In genomic region chr1:38132942-38133341, GRCm38 (mm10) we compare ENCODE assay signal across 16 mouse cellular contexts. TPM values are rescaled to one million over a fixed set of nuclear protein-coding genes. Genes with fewer than 3 reads are reported as not detected.
A peak's percentile ranks its signal among the peaks of the same experiment; 100 is the strongest.
DNase-seq lines count a peak whose midpoint lies in the region; ATAC-seq and TF ChIP-seq lines count a peak whose summit lies in the region.
"Had no signal": no experiment of that assay in that cellular context is flagged by ENCODE, and none has a peak within 500 bp of the region (broad histone marks: within the 10 kb centered on the region; RNA-seq: fewer than 3 reads in every experiment).

No protein-coding gene starts in this region.

- DNase-seq in cerebellum, adult 9-11 months: peak; percentile 8
- peak; percentile 60 for DNase-seq in liver, adult 2 months (ENCODE audit: extremely low read depth, low read depth, low spot score)
- DNase-seq in liver: no peak
- DNase-seq in MEL (ENCODE audit: low read depth, low spot score): peak; percentile 83
- peak; percentile 10 to 28 for DNase-seq in lung, postnatal 4 days
- no peak for DNase-seq in adipocyte (ENCODE audit: low spot score)
- DNase-seq: gastrocnemius, adult 2 months; midbrain, embryonic 14.5 days had no signal

- H3K79me2 ChIP-seq in liver, adult 2 months (ENCODE audit: control insufficient read depth, insufficient read depth, low read length): peaks cover 12% of the 10 kb centered on the region
- H3K79me2 ChIP-seq in MEL (ENCODE audit: control insufficient read depth, insufficient read depth, low read length, poor library complexity): peaks cover 16% of the 10 kb centered on the region

- H3K9me3 ChIP-seq in MEL (replicated peaks; ENCODE audit: insufficient read depth, low read length): no peaks in the 10 kb centered on the region
- H3K9me3 ChIP-seq: heart, embryonic 13.5 days; hindbrain, embryonic 13.5 days; limb, embryonic 15.5 days; stomach, embryonic 15.5 days had no signal

- no peak for TF ChIP-seq RAD21 in MEL (IDR thresholded peaks at IDR 0.05; ENCODE audit: low read depth, low read length)

- H3K27ac ChIP-seq in liver, adult 2 months (replicated peaks; ENCODE audit: insufficient read depth, low read depth, low read length): no peak overlapping the region
- H3K27ac ChIP-seq in MEL (ENCODE audit: control insufficient read depth, low read depth, low read length): no peak overlapping the region
- H3K27ac ChIP-seq: gastrocnemius, adult 2 months; heart, embryonic 13.5 days; hindbrain, embryonic 13.5 days; limb, embryonic 15.5 days; stomach, embryonic 15.5 days had no signal

- TF ChIP-seq EP300 in MEL (IDR thresholded peaks at IDR 0.05; ENCODE audit: low read depth in 1 of 2, low read length in 2 of 2): 0 out of 4 replicates have a peak, but pooled peaks of 1 of the 2 experiments have one; percentile 21

- peaks cover 8% of the 10 kb centered on the region for H3K4me1 ChIP-seq in liver, adult 2 months (ENCODE audit: control insufficient read depth, insufficient read depth, low read length)
- H3K4me1 ChIP-seq in MEL (ENCODE audit: control insufficient read depth in 1 of 2, insufficient read depth in 2 of 2, low read length in 2 of 2): peaks cover 4 to 18% of the 10 kb centered on the region in 2 experiments

- H3K4me3 ChIP-seq in liver, adult 2 months (ENCODE audit: insufficient read depth, low read depth, low read length): no peak overlapping the region
- H3K4me3 ChIP-seq in MEL (ENCODE audit: control insufficient read depth in 1 of 2, insufficient read depth in 1 of 2, low read depth in 2 of 2, low read length in 2 of 2): no peak overlapping the region
- H3K4me3 ChIP-seq: gastrocnemius, adult 2 months; heart, embryonic 13.5 days; hindbrain, embryonic 13.5 days; limb, embryonic 15.5 days; stomach, embryonic 15.5 days had no signal

- no peak for TF ChIP-seq POLR2A in liver, adult 2 months (IDR thresholded peaks at IDR 0.05; ENCODE audit: extremely low read depth, insufficient read depth, low read length)
- TF ChIP-seq POLR2A in MEL (IDR thresholded peaks at IDR 0.05; ENCODE audit: control insufficient read depth in 1 of 2, insufficient read depth in 1 of 2, low read depth in 1 of 2, low read length in 2 of 2, poor library complexity in 1 of 2): no peak

- H3K27me3 ChIP-seq in liver, adult 2 months (ENCODE audit: control insufficient read depth, insufficient read depth, low read length): no peaks in the 10 kb centered on the region
- H3K27me3 ChIP-seq in MEL (ENCODE audit: control insufficient read depth in 1 of 2, insufficient read depth in 2 of 2, low read length in 2 of 2): no peaks in the 10 kb centered on the region
- H3K27me3 ChIP-seq: hindbrain, embryonic 13.5 days; limb, embryonic 15.5 days; stomach, embryonic 15.5 days had no signal

- H3K9ac ChIP-seq in liver, adult 2 months (ENCODE audit: low read depth, low read length): no peak overlapping the region
- H3K9ac ChIP-seq in MEL (ENCODE audit: control insufficient read depth, low read depth, low read length, poor library complexity, severe bottlenecking): no peak overlapping the region
- H3K9ac ChIP-seq: heart, embryonic 13.5 days; hindbrain, embryonic 13.5 days; limb, embryonic 15.5 days; stomach, embryonic 15.5 days had no signal

- H3K36me3 ChIP-seq in liver, adult 2 months (ENCODE audit: control insufficient read depth, insufficient read depth, low read length): no peaks in the 10 kb centered on the region
- peaks cover 0 to 15% of the 10 kb centered on the region in 2 experiments; a peak in 3 of 4 replicates for H3K36me3 ChIP-seq in MEL (ENCODE audit: control insufficient read depth in 1 of 2, insufficient read depth in 2 of 2, low read length in 2 of 2)
- H3K36me3 ChIP-seq: heart, embryonic 13.5 days; hindbrain, embryonic 13.5 days; limb, embryonic 15.5 days; stomach, embryonic 15.5 days had no signal

- 45% methylated on average over 6 of the region's 6 CpGs for WGBS in liver, adult 2 months

- no peak for TF ChIP-seq CTCF in liver, adult 2 months (IDR thresholded peaks at IDR 0.05; ENCODE audit: low read depth, low read length)
- TF ChIP-seq CTCF in MEL (IDR thresholded peaks at IDR 0.05 in 2 of 3, conservative IDR thresholded peaks at IDR 0.05 in 1 of 3; ENCODE audit: control insufficient read depth in 1 of 3, insufficient read depth in 1 of 3, low read depth in 2 of 3, low read length in 3 of 3, poor library complexity in 1 of 3, severe bottlenecking in 1 of 3): no peak

- no peak for ATAC-seq in cerebellum, adult (ENCODE audit: insufficient number of reproducible peaks, low FRiP score, low TSS enrichment)
- ATAC-seq: forebrain, embryonic 16.5 days; intestine, embryonic 16.5 days; Patski had no signal

TF ChIP-seq in MEL, 35 proteins besides CTCF, POLR2A, EP300 and RAD21:
- peak; percentile 88 for TF ChIP-seq GATA1 (IDR thresholded peaks at IDR 0.05; ENCODE audit: low read depth, low read length)
- TF ChIP-seq MAX (IDR thresholded peaks at IDR 0.05; ENCODE audit: low read length): peak; percentile 94
- 0 out of 2 replicates have a peak, but pooled peaks have one; percentile 38 for TF ChIP-seq ETS1 (IDR thresholded peaks at IDR 0.05; ENCODE audit: low read depth, low read length)
- no peak for TF ChIP-seq CHD1 (IDR thresholded peaks at IDR 0.05; ENCODE audit: low read depth, low read length)
- peak; percentile 31 to 83; a peak in 2 of 4 replicates for TF ChIP-seq USF2 (IDR thresholded peaks at IDR 0.05; ENCODE audit: borderline replicate concordance in 1 of 2, insufficient read depth in 1 of 2, low read depth in 1 of 2, low read length in 2 of 2)
- peak; percentile 47; the same call in 1 of the 2 replicates for TF ChIP-seq MYC (IDR thresholded peaks at IDR 0.05; ENCODE audit: low read depth, low read length)
- TF ChIP-seq TAL1 (IDR thresholded peaks at IDR 0.05; ENCODE audit: low read length): no peak
- TF ChIP-seq RCOR1 (IDR thresholded peaks at IDR 0.05; ENCODE audit: low read depth, low read length): peak; percentile 22; the same call in 1 of the 2 replicates
- TF ChIP-seq HCFC1 (IDR thresholded peaks at IDR 0.05; ENCODE audit: low read depth, low read length): peak; percentile 62
- peak; percentile 96 for TF ChIP-seq USF1 (IDR thresholded peaks at IDR 0.05; ENCODE audit: low read depth, low read length)
- peak; percentile 85 for TF ChIP-seq BHLHE40 (IDR thresholded peaks at IDR 0.05; ENCODE audit: borderline replicate concordance, low read depth, low read length)

RNA-seq across cellular contexts. Expression of gene Rev1, which starts 3.3 kb away (rescaled TPM):
- total RNA-seq in liver, adult 2 months (2014; rRNA removed): 18.3 and 20.1 TPM in 2 replicates
- polyA plus RNA-seq in liver, adult 2 months (2012; rRNA removed): 4.1 and 6.9 TPM in 2 replicates
- 25.6 and 28.9 TPM in 2 replicates for total RNA-seq in MEL (2012; rRNA removed)
- 10 to 100 TPM in 1 of 2 experiments, not detected in 1; 31.0 TPM for polyA plus RNA-seq in MEL (2012; ENCODE audit: insufficient read depth in 1 of 2, insufficient read length in 2 of 2, low read depth in 1 of 2, low replicate concordance in 2 of 2, missing spikeins in 1 of 2)

Comparison
In these comparisons a context has a peak if more than half of its experiments do, and no peak if none do; other contexts are left out.
1. DNase-seq: peak in cerebellum, adult 9-11 months (single experiment), liver, adult 2 months (single experiment), MEL (single experiment) and lung, postnatal 4 days (2 of 2); none in liver (single experiment) and adipocyte (single experiment).